Mouse (Mus musculus): ENCODE measurements around the gene Phlpp1. TPM values are rescaled to one million over a fixed set of nuclear protein-coding genes. Genes with fewer than 3 reads are reported as not detected.
"Not testable (repeated sequence)": the region's sequence is repeated elsewhere in the genome, so short reads cannot be mapped to it uniquely, and the experiment has no call there.

The Phlpp1 gene
- polyA plus RNA-seq, 1 experiment from 2014 or later: 7.7 TPM

DNA sequence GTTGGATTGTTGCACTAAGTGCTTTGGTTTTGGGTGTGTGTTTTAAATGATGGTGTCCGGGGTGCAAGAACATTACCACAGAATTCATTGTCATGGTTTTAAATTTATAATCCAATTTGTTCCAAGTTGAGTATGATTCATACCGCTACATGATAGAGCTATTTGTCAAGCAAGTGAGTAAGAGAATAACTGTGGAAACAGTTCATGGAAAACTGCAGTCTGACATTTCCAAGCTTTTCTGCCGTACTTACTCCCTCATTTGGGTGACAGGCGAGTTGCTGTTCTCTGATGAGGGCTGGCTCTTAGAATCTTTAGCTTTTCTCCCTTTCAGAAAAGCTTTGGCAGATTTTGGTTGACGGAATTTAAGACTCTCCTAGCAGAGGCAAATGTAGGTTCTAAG is 117.5 kb downstream of the Phlpp1 start:
- Histone ChIP-seq H3K9ac (replicated peaks; ENCODE audit: low read depth, low read length) (no peak overlapping the region), H3K27me3 (replicated peaks; ENCODE audit: control insufficient read depth, insufficient read depth, low read length) (no peaks in the 10 kb centered on the region), H3K4me2 (ENCODE audit: low read length) (no peak overlapping the region), H3K4me3 (replicated peaks; ENCODE audit: low read length) (no peak overlapping the region), H3K9me3 (ENCODE audit: control insufficient read depth, low read length) (no peaks in the 10 kb centered on the region), H3K36me3 (ENCODE audit: control insufficient read depth, insufficient read depth) (no peaks in the 10 kb centered on the region), H3K27ac (ENCODE audit: low read length) (no peak overlapping the region), H3K4me1 (replicated peaks; ENCODE audit: control insufficient read depth, insufficient read depth, low read length) (no peaks in the 10 kb centered on the region)
- no peak for ATAC-seq
- 79% methylated on average over 5 of the region's 5 CpGs for WGBS

DNA sequence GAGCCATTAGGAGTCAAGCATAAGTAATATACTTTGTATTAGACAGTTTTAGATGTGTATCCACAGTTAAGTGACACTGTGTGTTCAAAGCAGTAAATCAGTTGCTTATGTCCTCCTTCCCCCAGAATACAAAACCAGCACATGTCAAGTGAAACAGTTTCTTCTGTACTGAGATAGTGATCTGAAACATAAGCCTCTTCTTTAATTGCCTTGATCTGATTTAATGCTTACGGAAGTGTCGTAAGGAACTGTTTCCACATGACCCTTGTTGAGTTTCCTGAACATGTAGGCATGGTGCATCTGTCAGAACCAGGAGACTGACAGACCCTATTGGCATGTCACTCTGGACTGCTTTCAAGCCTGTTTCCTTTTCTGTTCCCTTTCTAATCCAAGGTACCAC is 118.0 kb downstream of the Phlpp1 start:
- Histone ChIP-seq H3K4me2 (ENCODE audit: low read length) (no peak overlapping the region), H3K27me3 (replicated peaks; ENCODE audit: control insufficient read depth, insufficient read depth, low read length) (no peaks in the 10 kb centered on the region), H3K9ac (replicated peaks; ENCODE audit: low read depth, low read length) (no peak overlapping the region), H3K4me3 (replicated peaks; ENCODE audit: low read length) (no peak overlapping the region), H3K4me1 (replicated peaks; ENCODE audit: control insufficient read depth, insufficient read depth, low read length) (no peaks in the 10 kb centered on the region), H3K9me3 (ENCODE audit: control insufficient read depth, low read length) (no peaks in the 10 kb centered on the region), H3K27ac (ENCODE audit: low read length) (no peak overlapping the region), H3K36me3 (ENCODE audit: control insufficient read depth, insufficient read depth) (no peaks in the 10 kb centered on the region)
- 86% methylated on average over 2 of the region's 2 CpGs for WGBS
- ATAC-seq: no peak

DNA sequence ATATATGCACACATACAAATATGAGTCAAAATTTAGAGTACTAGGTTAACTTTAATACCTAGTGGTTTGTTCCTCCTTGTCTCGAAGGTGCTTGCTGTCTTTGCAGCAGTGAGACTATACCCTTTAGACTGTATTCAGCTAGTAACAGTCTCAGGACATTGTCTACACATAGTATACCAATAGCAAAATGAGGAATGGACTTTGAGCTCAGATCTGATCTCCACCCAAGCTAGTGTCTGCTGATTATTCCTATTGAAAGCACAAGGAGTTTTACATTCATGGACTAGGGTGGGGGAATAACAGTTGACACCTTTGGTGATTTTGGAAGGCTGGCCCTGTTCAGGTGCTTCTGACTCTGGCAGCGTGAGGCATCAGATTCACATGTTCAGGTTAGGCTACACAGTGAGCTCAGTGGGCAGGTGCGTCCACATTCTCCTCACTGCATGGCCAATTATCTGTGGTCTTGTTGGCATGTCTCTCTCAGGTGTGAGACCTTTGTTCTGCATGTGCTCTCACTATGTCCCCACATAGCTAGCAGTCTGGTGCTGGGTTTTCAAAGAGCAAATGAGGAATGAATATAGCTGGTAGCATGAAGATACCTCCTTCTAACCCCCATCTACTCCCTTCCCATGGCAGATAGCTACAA is 138.0 kb downstream of the Phlpp1 start:
- H3K27ac ChIP-seq (ENCODE audit: low read length): no peak overlapping the region
- H3K4me3 ChIP-seq (replicated peaks; ENCODE audit: low read length): no peak overlapping the region
- ATAC-seq: no peak
- H3K36me3 ChIP-seq (ENCODE audit: control insufficient read depth, insufficient read depth): no peaks in the 10 kb centered on the region
- no peaks in the 10 kb centered on the region for H3K4me1 ChIP-seq (replicated peaks; ENCODE audit: control insufficient read depth, insufficient read depth, low read length)
- H3K9me3 ChIP-seq (ENCODE audit: control insufficient read depth, low read length): no peaks in the 10 kb centered on the region
- H3K27me3 ChIP-seq (replicated peaks; ENCODE audit: control insufficient read depth, insufficient read depth, low read length): no peaks in the 10 kb centered on the region
- 93% methylated on average over 3 of the region's 3 CpGs for WGBS
- no peak overlapping the region for H3K4me2 ChIP-seq (ENCODE audit: low read length)
- H3K9ac ChIP-seq (replicated peaks; ENCODE audit: low read depth, low read length): no peak overlapping the region

DNA sequence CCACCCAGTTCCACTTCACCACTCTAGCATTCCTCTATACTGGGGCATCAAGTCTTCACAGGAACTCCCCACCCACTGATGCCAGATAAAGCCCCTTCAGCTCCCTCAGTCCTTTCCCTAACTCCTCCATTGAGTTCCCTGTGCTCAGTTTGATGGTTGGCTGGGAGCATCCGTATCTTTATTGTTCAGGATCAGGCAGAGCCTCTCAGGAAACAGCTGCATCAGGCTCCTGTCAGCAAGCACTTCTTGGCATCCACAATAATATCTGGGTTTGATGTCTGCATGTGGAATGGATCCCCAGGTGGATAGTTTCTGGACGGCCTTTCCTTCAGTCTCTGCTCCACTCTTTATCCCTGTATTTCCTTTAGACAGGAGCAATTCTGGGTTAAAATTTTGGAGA is 138.7 kb downstream of the Phlpp1 start:
- WGBS: 88% methylated on average over 2 of the region's 2 CpGs
- Histone ChIP-seq H3K9me3 (ENCODE audit: control insufficient read depth, low read length) (no peaks in the 10 kb centered on the region), H3K27me3 (replicated peaks; ENCODE audit: control insufficient read depth, insufficient read depth, low read length) (no peaks in the 10 kb centered on the region), H3K36me3 (ENCODE audit: control insufficient read depth, insufficient read depth) (no peaks in the 10 kb centered on the region), H3K27ac (ENCODE audit: low read length) (no peak overlapping the region), H3K9ac (replicated peaks; ENCODE audit: low read depth, low read length) (no peak overlapping the region), H3K4me2 (ENCODE audit: low read length) (no peak overlapping the region), H3K4me3 (replicated peaks; ENCODE audit: low read length) (no peak overlapping the region), H3K4me1 (replicated peaks; ENCODE audit: control insufficient read depth, insufficient read depth, low read length) (no peaks in the 10 kb centered on the region)
- no peak for ATAC-seq

DNA sequence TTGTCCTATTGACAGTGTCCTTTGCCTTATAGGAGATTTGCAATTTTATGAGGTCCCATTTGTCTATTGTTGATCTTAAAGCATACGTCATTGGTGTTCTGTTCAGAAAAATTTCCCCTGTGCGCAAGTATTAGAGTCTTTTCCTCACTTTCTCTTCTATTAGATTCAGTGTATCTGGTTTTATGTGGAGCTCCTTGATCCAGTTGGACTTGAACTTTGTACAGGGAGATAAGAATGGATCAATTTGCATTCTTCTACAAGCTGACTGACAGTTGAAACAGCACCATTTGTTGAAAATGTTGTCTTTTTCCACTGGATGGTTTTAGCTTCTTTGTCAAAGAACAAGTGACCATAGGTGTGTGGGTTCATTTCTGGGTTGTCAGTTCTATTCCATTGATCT is 140.3 kb downstream of the Phlpp1 start:
- not testable (repeated sequence) for H3K27me3 ChIP-seq (replicated peaks; ENCODE audit: control insufficient read depth, insufficient read depth, low read length); H3K36me3 ChIP-seq (ENCODE audit: control insufficient read depth, insufficient read depth); H3K4me3 ChIP-seq (replicated peaks; ENCODE audit: low read length); H3K9ac ChIP-seq (replicated peaks; ENCODE audit: low read depth, low read length); H3K27ac ChIP-seq (ENCODE audit: low read length); H3K4me2 ChIP-seq (ENCODE audit: low read length); ATAC-seq; H3K9me3 ChIP-seq (ENCODE audit: control insufficient read depth, low read length); H3K4me1 ChIP-seq (replicated peaks; ENCODE audit: control insufficient read depth, insufficient read depth, low read length)
- 95% methylated on average over 2 of the region's 2 CpGs for WGBS

DNA sequence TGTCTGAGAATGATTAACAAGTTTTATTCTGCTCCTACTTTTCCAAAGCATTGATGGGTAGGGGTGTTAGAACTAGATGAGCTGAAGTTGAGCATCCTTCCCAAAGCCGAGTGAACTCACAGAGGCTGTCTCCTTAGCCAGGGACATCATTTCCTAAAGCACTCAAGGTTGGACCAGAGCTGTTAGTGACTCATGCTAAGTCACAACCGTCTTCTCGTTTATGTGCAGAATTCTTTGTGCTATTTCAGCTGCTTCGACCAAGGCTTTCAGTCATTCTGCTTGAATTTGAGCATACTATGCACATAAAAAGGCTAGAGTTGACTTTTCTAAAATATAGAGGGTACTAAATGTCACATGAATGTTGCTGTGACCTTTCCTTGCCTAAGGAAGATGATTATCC is 142.9 kb downstream of the Phlpp1 start:
- WGBS: 84% methylated on average over 4 of the region's 4 CpGs
- no peak for ATAC-seq
- peaks cover 6% of the 10 kb centered on the region; the same call in 1 of the 2 replicates for H3K4me1 ChIP-seq (replicated peaks; ENCODE audit: control insufficient read depth, insufficient read depth, low read length)
- no peak overlapping the region for H3K4me3 ChIP-seq (replicated peaks; ENCODE audit: low read length)
- no peaks in the 10 kb centered on the region for H3K9me3 ChIP-seq (ENCODE audit: control insufficient read depth, low read length)
- H3K36me3 ChIP-seq (ENCODE audit: control insufficient read depth, insufficient read depth): no peaks in the 10 kb centered on the region
- no peak overlapping the region for H3K27ac ChIP-seq (ENCODE audit: low read length)
- no peak overlapping the region for H3K4me2 ChIP-seq (ENCODE audit: low read length)
- H3K27me3 ChIP-seq (replicated peaks; ENCODE audit: control insufficient read depth, insufficient read depth, low read length): no peaks in the 10 kb centered on the region
- H3K9ac ChIP-seq (replicated peaks; ENCODE audit: low read depth, low read length): no peak overlapping the region

DNA sequence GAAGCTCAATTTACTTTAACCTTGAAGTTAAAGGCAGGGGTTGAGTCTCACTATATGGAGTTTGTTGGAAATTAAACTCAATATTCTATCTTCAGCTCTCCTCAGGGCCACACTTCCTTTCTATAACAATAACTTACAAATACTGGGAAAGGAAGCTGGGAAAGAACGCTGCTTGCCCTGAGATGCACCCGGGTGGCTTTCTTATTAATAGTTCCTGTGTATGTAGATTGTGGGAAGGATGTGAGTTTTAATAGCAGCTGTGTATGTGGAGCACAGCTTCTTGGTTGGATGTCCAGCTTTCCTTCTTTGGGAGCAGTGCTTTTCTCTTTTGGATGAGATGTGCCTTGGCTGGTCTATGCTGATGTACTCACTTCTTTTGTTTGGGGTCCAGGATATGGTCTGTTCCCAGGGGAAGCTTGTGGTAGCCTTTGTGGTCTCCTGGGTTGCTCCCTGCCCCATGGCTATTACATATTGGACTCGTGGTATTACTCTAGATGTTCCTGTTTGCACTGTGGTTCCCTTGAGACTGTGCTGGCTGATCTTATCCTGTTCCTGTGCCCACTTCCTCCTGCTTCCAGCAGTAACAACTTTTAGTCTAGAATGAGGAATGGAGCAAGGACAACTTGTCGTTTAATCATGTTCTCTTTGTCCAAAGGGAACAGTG is 145.2 kb downstream of the Phlpp1 start:
- no peaks in the 10 kb centered on the region for H3K9me3 ChIP-seq (ENCODE audit: control insufficient read depth, low read length)
- H3K27me3 ChIP-seq (replicated peaks; ENCODE audit: control insufficient read depth, insufficient read depth, low read length): no peaks in the 10 kb centered on the region
- no peak overlapping the region for H3K4me2 ChIP-seq (ENCODE audit: low read length)
- no peaks in the 10 kb centered on the region for H3K36me3 ChIP-seq (ENCODE audit: control insufficient read depth, insufficient read depth)
- no peak overlapping the region for H3K9ac ChIP-seq (replicated peaks; ENCODE audit: low read depth, low read length)
- peaks cover 6% of the 10 kb centered on the region; the same call in 1 of the 2 replicates for H3K4me1 ChIP-seq (replicated peaks; ENCODE audit: control insufficient read depth, insufficient read depth, low read length)
- H3K4me3 ChIP-seq (replicated peaks; ENCODE audit: low read length): no peak overlapping the region
- ATAC-seq: no peak
- no peak overlapping the region for H3K27ac ChIP-seq (ENCODE audit: low read length)
- 86% methylated on average over 4 of the region's 4 CpGs for WGBS

DNA sequence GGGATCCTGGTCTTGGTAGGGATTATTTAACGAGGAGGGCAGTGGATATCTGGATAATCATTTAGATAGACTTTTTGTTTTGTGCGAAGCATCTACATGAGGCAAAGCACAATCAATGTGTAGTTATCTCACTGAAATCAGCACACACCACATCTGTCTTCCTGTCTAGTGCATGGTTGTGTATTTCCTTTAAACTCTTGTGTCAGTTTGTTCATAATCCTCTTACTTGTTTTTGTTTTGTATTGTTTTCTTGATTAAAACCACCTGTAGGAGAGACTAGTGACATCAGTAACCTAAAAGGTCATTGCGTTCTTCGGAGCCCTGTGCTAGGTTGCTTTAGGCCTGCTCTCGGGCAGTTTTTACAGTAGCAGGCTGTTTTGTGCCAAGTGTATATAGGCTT is 146.8 kb downstream of the Phlpp1 start:
- Histone ChIP-seq H3K27ac (ENCODE audit: low read length) (no peak overlapping the region), H3K9me3 (ENCODE audit: control insufficient read depth, low read length) (no peaks in the 10 kb centered on the region), H3K4me3 (replicated peaks; ENCODE audit: low read length) (no peak overlapping the region), H3K36me3 (ENCODE audit: control insufficient read depth, insufficient read depth) (no peaks in the 10 kb centered on the region), H3K4me2 (ENCODE audit: low read length) (no peak overlapping the region), H3K4me1 (replicated peaks; ENCODE audit: control insufficient read depth, insufficient read depth, low read length) (peaks cover 6% of the 10 kb centered on the region; the same call in 1 of the 2 replicates), H3K27me3 (replicated peaks; ENCODE audit: control insufficient read depth, insufficient read depth, low read length) (no peaks in the 10 kb centered on the region), H3K9ac (replicated peaks; ENCODE audit: low read depth, low read length) (no peak overlapping the region)
- no peak for ATAC-seq
- 80% methylated on average over 5 of the region's 5 CpGs for WGBS

DNA sequence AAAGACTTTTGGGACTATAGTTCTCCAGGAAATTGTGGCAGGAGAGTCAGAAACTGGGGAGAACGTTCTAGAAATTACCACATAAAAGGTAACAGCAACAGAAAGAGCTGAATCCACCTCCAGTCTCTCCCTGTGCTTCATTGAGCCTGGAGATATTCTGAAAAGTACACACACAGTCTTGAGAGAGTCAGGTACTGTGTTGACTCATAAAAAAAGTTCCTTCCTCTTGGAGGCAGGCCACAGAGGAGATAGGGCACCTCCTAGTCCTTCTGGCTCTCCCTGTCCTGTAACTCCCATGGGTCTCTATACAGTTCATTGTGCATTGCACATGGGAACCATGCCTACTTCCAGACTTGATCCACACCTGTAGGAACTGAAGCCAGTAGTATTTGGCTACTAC is 149.0 kb downstream of the Phlpp1 start:
- no peak for ATAC-seq
- Histone ChIP-seq H3K4me2 (ENCODE audit: low read length) (no peak overlapping the region), H3K9ac (replicated peaks; ENCODE audit: low read depth, low read length) (no peak overlapping the region), H3K27me3 (replicated peaks; ENCODE audit: control insufficient read depth, insufficient read depth, low read length) (no peaks in the 10 kb centered on the region), H3K4me3 (replicated peaks; ENCODE audit: low read length) (no peak overlapping the region), H3K27ac (ENCODE audit: low read length) (no peak overlapping the region), H3K9me3 (ENCODE audit: control insufficient read depth, low read length) (no peaks in the 10 kb centered on the region), H3K36me3 (ENCODE audit: control insufficient read depth, insufficient read depth) (no peaks in the 10 kb centered on the region), H3K4me1 (replicated peaks; ENCODE audit: control insufficient read depth, insufficient read depth, low read length) (peaks cover 6% of the 10 kb centered on the region; the same call in 1 of the 2 replicates)
- WGBS: 93% methylated on average over 1 of the region's 1 CpGs

Measured in forebrain, embryonic 16.5 days (tissue).